Mouse (Mus musculus) forebrain, embryonic 14.5 days (tissue): Measurements from ENCODE around the gene Sytl1. TPM values are rescaled to one million over a fixed set of nuclear protein-coding genes. Genes with fewer than 3 reads are reported as not detected.

Source experiments
- ATAC-seq: fragments of 200-750 bp; cut with Nextera tagmentation; 2 replicates; pipeline ENCODE4 v1.8.0; 2017; ENCODE audit warnings: mild to moderate bottlenecking, moderate library complexity
- DNase-seq: peaks from one replicate; pipeline ENCODE4 v3.0.0-alpha.2; 2015; ENCODE audit warnings: low spot score
- H3K27ac ChIP-seq: fragments of 300-500 bp; sonication (generic); 2 replicates; pipeline ENCODE4 v1.5.1; 2014; ENCODE audit warnings: low read depth, mild to moderate bottlenecking, control low read depth, low read length, moderate library complexity
- H3K27me3 ChIP-seq: fragments of 300-500 bp; sonication (generic); replicated peaks from 2 replicates; pipeline ENCODE4 v1.6.1; 2014; ENCODE audit warnings: low read length, control low read depth, mixed read lengths; ENCODE audit not compliant: control insufficient read depth, insufficient read depth
- H3K36me3 ChIP-seq: fragments of 300-500 bp; sonication (generic); 2 replicates; pipeline ENCODE4 v1.6.1; 2014; ENCODE audit warnings: low read length, control low read depth; ENCODE audit not compliant: control insufficient read depth, insufficient read depth
- H3K4me1 ChIP-seq: fragments of 300-500 bp; sonication (generic); 2 replicates; pipeline ENCODE4 v1.6.1; 2014; ENCODE audit warnings: antibody characterized with exemption, low read length, control low read depth; ENCODE audit not compliant: control insufficient read depth, insufficient read depth
- H3K4me2 ChIP-seq: fragments of 300-500 bp; sonication (generic); 2 replicates; pipeline ENCODE4 v1.6.1; 2014; ENCODE audit warnings: mild to moderate bottlenecking, control low read depth, low read length
- H3K4me3 ChIP-seq: fragments of 300-500 bp; sonication (generic); 2 replicates; pipeline ENCODE4 v1.5.1; 2014; ENCODE audit warnings: low read depth, low read length, control low read depth
- H3K9ac ChIP-seq: fragments of 300-500 bp; sonication (generic); 2 replicates; pipeline ENCODE4 v1.6.1; 2014; ENCODE audit warnings: mild to moderate bottlenecking, low read length, control low read depth, moderate library complexity
- H3K9me3 ChIP-seq: fragments of 300-500 bp; sonication (generic); replicated peaks from 2 replicates; pipeline ENCODE4 v1.6.1; 2016; ENCODE audit warnings: low read length, control low read depth, mixed read lengths; ENCODE audit not compliant: control insufficient read depth
- WGBS: fragments of 180-500 bp; shearing (Covaris S2); extraction: QIAGEN DNeasy Blood & Tissue Kit; methylation state at CpG from one replicate; pipeline ENCODE4 v1.1.7; 2014; 5-methylcytosine and 5-hydroxymethylcytosine counted together
- polyA plus RNA-seq: library from polyadenylated mRNA; unstranded; fragments of >200 nt; fragmentation: Nextera tagmentation; extraction: Ambion mirVana; gene quantifications from 2 replicates; pipeline ENCODE4 v1.2.1, GENCODE M21; 2014

The Sytl1 gene
- polyA plus RNA-seq, 1 experiment from 2014 or later = 0.32 TPM

- 91% methylated on average over 9 of the region's 9 CpGs for WGBS
- Histone ChIP-seq H3K27ac (no peak overlapping the region), H3K9me3 (no peaks in the 10 kb centered on the region), H3K4me3 (no peak overlapping the region), H3K9ac (no peak overlapping the region), H3K27me3 (no peaks in the 10 kb centered on the region), H3K4me1 (peaks cover under 1% of the 10 kb centered on the region; the same call in 1 of the 2 replicates), H3K4me2 (no peak overlapping the region), H3K36me3 (peaks cover 50% of the 10 kb centered on the region)
- no peak for DNase-seq
- ATAC-seq = no peak
These were observed 8.0 kb upstream of the Sytl1 start for GRCm38 (mm10) chr4:133270929-133271328.

- no peak overlapping the region for H3K4me3 ChIP-seq
- H3K4me2 ChIP-seq = no peak overlapping the region
- DNase-seq = no peak
- H3K9me3 ChIP-seq = no peaks in the 10 kb centered on the region
- H3K4me1 ChIP-seq = no peaks in the 10 kb centered on the region
- peaks cover 61% of the 10 kb centered on the region for H3K36me3 ChIP-seq
- 90% methylated on average over 3 of the region's 3 CpGs for WGBS
- ATAC-seq = no peak
- H3K27ac ChIP-seq = no peak overlapping the region
- H3K27me3 ChIP-seq = no peaks in the 10 kb centered on the region
- no peak overlapping the region for H3K9ac ChIP-seq
These were observed 6.7 kb upstream of the Sytl1 start for GRCm38 (mm10) chr4:133269596-133269995.

DNA sequence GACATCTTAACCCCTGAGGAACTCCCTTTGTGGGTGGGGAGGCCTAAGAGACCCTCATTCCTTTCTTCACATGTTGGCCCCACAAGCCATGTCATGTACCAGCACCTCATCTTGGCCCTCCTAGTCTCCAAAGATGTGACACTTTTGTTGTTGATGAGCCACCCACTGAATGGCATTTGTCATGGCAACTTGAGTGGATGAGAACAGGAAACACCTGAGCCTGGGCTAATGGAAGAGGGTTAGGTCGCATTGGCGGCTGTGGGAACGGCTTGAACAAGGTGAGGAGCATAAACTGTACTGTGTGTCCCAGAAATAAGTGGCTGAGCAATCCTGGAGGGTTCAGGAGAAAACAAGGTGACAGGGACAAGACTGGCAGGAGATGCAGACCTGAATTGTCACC lies 6.0 kb upstream of the Sytl1 start:
- H3K9me3 ChIP-seq = no peaks in the 10 kb centered on the region
- no peak overlapping the region for H3K4me3 ChIP-seq
- H3K9ac ChIP-seq = no peak overlapping the region
- no peaks in the 10 kb centered on the region for H3K27me3 ChIP-seq
- no peak overlapping the region for H3K27ac ChIP-seq
- ATAC-seq = no peak
- peaks cover 66% of the 10 kb centered on the region for H3K36me3 ChIP-seq
- H3K4me2 ChIP-seq = no peak overlapping the region
- H3K4me1 ChIP-seq = no peaks in the 10 kb centered on the region
- no peak for DNase-seq
- WGBS = 94% methylated on average over 3 of the region's 3 CpGs

DNA sequence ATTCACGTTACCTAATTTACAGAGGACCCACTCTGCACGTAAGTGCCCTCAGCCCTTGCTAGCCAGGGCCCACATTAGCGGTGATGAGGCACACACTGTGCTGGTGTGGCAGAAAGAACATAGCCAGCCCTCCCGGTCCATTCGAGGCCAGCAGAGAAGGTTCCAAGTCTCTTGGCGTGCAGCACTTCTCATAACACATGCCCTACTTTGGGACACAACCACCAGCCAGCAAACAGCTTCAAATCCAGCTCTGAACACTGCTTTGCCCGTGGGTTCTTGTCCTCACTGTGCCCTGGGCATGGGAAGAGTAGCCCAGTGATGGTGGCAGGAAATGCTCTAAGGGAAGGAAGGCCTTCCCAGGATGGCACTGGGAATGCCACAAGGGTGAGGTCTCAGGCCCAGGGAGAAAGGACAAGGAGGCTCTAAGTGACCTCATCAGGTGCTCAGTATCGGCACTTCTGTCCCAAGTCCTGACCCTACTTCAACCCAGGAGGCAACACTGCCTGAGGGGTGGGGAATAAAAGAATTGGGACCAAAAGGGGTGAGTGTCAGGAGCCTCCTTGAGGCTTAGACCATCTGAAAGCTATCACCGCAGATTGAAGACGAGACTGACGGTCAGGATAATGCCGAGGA lies 3.5 kb upstream of the Sytl1 start:
- H3K27me3 ChIP-seq = no peaks in the 10 kb centered on the region
- peaks cover 66% of the 10 kb centered on the region for H3K36me3 ChIP-seq
- no peaks in the 10 kb centered on the region for H3K4me1 ChIP-seq
- H3K9me3 ChIP-seq = no peaks in the 10 kb centered on the region
- WGBS = 95% methylated on average over 12 of the region's 12 CpGs
- no peak overlapping the region for H3K27ac ChIP-seq
- H3K9ac ChIP-seq = no peak overlapping the region
- no peak overlapping the region for H3K4me2 ChIP-seq
- no peak for DNase-seq
- H3K4me3 ChIP-seq = no peak overlapping the region
- no peak for ATAC-seq

DNA sequence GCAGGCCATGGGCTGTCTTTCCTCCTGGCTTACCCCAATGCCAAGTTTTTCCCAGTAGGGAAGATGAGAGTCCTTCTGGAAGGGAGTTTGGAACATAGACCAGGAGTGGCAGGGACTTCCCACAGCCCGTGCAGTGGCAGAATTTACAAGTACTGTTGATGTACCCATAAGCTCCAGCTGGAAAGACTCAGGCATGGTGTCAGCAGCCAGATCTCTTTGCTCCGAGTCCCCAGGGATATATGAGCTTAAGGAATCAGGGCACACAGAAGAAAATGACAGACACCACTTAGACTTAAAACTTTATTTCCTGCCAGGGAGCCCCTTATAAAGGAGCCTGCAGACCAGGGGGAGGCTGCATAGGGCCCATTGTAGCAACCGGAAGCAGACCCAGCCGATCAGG lies 2.8 kb upstream of the Sytl1 start:
- H3K4me1 ChIP-seq = no peaks in the 10 kb centered on the region
- peaks cover 66% of the 10 kb centered on the region for H3K36me3 ChIP-seq
- ATAC-seq (no peak), DNase-seq (no peak)
- H3K27ac ChIP-seq = no peak overlapping the region
- 97% methylated on average over 4 of the region's 4 CpGs for WGBS
- no peak overlapping the region for H3K9ac ChIP-seq
- no peak overlapping the region for H3K4me3 ChIP-seq
- H3K4me2 ChIP-seq = no peak overlapping the region
- H3K9me3 ChIP-seq = no peaks in the 10 kb centered on the region
- H3K27me3 ChIP-seq = no peaks in the 10 kb centered on the region

DNA sequence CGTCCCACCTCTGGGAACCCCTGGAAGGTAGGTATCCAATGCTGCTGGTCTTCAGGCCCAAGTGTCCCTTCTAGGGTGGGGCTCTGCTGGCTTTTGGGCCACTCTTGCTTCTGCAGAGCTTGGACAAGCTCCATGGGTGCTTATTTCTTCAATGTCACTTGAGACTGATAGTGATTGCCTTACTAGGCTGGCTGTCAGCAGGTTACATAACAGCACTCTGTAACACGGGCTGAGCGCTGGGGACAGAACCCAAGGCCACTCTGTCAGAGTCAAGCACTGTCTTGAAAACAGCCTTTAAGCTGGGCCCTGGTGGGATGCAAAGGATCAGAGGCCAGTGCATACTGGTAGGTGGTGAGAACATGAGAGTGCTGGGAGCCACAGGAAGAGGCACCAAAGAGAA lies 2.4 kb upstream of the Sytl1 start:
- Histone ChIP-seq H3K4me2 (no peak overlapping the region), H3K9ac (no peak overlapping the region), H3K9me3 (no peaks in the 10 kb centered on the region), H3K4me3 (no peak overlapping the region), H3K4me1 (no peaks in the 10 kb centered on the region), H3K27ac (no peak overlapping the region), H3K27me3 (no peaks in the 10 kb centered on the region), H3K36me3 (peaks cover 62% of the 10 kb centered on the region)
- WGBS = 93% methylated on average over 3 of the region's 3 CpGs
- no peak for ATAC-seq
- no peak for DNase-seq

DNA sequence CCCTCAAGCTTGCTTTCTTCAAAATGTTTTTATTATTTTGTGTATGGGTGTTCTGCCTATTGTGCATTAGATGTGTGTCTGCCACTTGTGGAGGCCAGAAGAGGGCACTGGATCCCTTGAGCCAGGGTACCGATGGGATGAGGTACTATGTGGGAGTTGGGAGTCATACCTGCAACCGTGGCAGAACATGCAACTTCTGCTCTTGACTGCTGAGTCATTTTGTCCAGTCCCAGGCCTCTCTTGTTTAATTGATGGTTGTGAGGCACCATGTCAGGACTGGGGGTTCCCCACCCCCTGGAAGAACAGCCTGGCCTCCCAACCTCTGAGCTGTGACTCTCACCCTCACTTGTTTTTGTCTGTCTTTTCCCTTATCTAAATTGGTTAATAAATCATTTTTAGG lies 1.6 kb upstream of the Sytl1 start:
- ATAC-seq (no peak), DNase-seq (no peak)
- Histone ChIP-seq H3K4me3 (no peak overlapping the region), H3K9ac (no peak overlapping the region), H3K27me3 (no peaks in the 10 kb centered on the region), H3K27ac (no peak overlapping the region), H3K4me1 (no peaks in the 10 kb centered on the region), H3K4me2 (no peak overlapping the region), H3K36me3 (peaks cover 55% of the 10 kb centered on the region), H3K9me3 (no peaks in the 10 kb centered on the region)
- 95% methylated on average over 2 of the region's 2 CpGs for WGBS

DNA sequence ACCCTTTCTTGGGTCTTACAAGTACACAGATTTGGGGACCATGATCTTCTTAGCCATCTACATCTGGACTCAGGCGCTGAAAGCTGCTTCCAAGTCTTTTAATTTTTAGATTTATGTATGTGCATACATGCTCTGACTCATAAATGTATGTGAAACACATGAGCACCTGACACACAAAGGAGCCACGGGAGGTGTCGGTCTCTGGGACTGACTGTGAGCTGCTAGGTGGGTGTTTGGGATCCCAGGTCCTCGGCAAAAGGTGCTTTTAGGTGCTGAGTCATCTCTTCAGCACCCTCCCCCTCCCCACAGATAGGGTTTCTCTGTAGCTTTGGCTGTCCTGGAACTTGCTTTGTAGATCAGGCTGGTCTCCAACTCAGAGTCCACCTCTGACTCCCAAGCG lies 843 bp upstream of the Sytl1 start:
- Histone ChIP-seq H3K9me3 (no peaks in the 10 kb centered on the region), H3K36me3 (peaks cover 47% of the 10 kb centered on the region)

DNA sequence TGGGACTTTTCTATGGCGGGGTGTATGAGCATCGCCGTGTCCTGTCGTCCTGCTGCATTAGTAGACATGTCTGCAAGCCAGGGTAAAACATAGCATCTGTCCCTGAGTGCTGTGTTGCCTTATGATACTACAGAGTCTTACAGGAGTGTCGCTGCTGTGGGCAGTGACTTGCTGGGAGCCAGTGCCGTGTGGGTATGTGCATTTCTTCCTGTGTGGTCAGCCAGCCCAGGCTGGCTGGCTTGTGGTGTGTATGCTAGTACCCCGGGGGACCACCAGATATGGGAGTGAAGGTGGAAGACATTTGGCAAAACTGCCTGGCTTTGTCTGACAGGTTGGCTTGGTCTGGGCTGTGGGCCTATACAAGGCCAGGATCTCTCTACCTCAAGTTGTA lies 543 bp downstream of the Sytl1 start:
- H3K27ac ChIP-seq = no peak overlapping the region
- DNase-seq (no peak), ATAC-seq (no peak)
- H3K9me3 ChIP-seq = no peaks in the 10 kb centered on the region
- H3K9ac ChIP-seq = no peak overlapping the region
- no peak overlapping the region for H3K4me3 ChIP-seq
- no peaks in the 10 kb centered on the region for H3K4me1 ChIP-seq
- peaks cover 33% of the 10 kb centered on the region for H3K36me3 ChIP-seq
- H3K4me2 ChIP-seq = no peak overlapping the region
- WGBS = 82% methylated on average over 7 of the region's 7 CpGs
- no peaks in the 10 kb centered on the region for H3K27me3 ChIP-seq

More for the DNA sequence above, 843 bp upstream of the Sytl1 start:
- Histone ChIP-seq H3K4me2 (no peak overlapping the region), H3K4me1 (no peaks in the 10 kb centered on the region), H3K27ac (no peak overlapping the region), H3K27me3 (no peaks in the 10 kb centered on the region), H3K4me3 (no peak overlapping the region), H3K9ac (no peak overlapping the region)
- 94% methylated on average over 5 of the region's 5 CpGs for WGBS
- no peak for ATAC-seq
- DNase-seq = no peak
